Mouse (Mus musculus): ENCODE measurements around the gene Cyp39a1.

DNA sequence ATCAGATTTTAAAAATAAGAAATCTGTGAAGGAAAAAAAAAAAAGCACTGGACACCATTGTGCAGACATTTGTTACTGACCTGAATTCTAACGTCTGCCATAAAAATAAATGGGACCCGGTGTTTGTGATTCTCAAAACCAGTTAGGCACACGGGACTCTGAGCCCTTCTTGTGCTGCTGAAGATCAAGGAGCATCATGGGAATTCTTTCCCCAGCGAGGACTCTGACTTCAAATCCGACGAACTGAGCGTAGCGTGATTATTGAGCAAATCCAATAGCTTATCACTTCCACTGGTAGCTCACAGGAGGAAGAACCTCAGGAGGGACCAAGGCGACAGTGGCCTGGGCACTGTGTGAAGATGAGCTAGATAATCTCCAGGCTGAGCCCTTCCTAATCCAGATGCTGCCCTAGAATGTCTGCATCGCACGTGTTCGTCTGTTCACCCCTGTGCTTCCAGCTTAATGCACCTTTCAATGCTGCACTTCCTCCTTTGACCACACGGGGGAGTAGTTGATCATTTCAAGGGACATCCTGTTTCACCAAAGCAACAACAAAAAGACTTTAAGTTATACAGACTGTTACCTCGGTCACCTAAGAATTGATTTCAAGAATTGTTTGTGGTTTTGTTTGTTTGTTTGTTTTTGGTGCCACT is 31.9 kb downstream of the Cyp39a1 start:
- TF ChIP-seq CTCF (IDR thresholded peaks at IDR 0.05) (peak; percentile 95), EP300 (IDR thresholded peaks at IDR 0.05) (no peak)
